Mouse (Mus musculus): ENCODE data around the gene Rai14. TPM values are rescaled to one million over a fixed set of nuclear protein-coding genes. Genes with fewer than 3 reads are reported as not detected.

Gene Rai14
- 1 to 10 TPM in 2 of 3 experiments, under 1 TPM in 1; 0.56 to 6.8 (median 1.9) TPM for polyA plus RNA-seq (2017; shearing (Covaris generic))

DNA sequence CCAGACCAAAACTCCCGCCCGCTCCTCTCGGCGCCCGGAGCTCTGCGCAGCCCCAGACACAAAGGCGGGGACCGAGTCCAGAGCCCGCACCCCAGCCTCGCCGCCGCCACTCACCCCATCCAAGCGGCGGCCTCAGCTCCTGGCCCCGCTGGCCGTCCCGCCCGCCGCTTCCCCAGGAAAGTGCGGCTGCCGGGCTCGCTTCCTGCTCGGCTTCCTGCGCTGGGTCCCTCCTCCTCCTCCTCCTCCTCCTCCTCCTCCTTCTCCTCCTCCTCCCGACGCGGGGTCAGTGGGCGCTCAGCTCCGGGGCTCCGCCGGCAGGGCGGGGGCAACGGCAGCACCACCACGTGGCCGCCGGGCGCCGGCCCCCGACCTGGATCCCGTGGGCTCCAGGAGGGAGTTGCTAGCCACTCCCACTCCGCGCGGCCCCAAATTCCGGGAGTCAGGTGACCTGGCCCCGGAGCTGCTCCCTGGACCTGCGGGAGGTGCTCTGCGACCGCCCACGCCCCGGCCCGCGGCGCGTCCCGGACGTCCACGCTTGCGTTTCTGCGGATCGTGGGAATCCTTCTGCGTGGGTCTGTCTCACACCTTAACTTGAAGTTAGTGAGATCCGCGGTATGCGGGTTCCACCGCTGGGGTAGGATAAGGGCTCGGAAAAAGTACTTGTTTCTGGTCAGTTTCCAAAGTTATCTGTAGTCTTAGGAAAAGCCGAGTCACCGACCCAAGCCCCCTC, at the start of gene Rai14:
Gene Rai14 (minus strand): TSS at position 216 of the 730 bp plus-strand sequence.
- ATAC-seq: peak; percentile 49

DNA sequence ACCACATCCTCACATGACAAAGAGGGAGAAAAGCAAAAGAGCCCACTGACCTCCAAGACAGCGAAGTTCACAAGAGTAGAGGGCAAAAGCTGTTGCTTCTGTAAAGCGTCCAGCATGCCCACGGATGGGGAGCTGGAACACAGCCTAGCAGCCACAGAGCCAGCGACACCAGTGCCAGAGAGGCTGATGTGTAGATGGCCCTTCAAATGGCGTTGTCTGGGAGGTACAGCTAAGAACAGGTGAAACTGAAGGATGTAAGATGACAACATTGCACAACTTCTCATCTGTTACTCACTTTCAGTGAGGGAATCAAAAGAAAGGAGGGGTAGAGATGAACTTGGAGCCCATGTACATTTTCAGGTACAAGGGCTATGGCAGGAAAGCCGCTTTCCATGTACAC, 47.0 kb upstream of the Rai14 start:
- no peak for ATAC-seq

DNA sequence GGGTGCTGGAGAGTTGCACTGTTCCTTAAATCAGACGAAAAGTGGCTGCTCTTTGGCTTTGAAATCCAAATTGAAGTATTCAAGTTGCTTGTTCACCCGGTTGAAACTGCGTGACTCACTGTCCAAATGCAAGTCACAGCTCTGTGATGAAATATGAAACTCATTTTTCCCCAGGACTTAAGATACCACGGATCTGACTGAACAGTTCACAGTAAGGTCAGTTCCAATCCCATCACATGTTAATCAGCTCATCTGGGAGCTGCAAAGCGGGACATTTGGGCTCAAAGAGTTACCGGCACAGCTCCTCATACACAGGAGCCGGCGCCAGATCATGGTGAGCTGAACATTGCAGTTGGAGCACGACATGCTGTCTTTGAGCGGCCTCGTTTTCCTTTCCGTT, 45.6 kb upstream of the Rai14 start:
- no peak for ATAC-seq

DNA sequence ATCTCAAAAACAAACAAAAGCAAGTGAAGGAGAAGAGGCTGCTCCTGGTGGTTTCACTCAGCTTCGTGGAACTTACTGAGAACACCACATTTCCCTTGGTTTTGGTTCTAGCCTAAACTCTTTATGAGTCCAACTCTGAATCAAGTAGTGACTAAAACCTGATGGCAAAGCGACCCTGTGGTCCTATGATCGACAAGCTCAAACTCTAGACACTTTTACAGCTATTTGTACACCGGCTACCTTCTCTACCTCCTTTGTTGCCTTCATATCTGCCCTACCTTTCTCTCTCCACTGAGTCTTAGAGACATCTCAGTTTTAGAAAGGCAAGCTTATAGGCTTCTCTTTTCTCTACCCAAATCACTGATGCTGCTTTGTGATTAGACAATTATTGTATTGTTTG, 45.0 kb upstream of the Rai14 start:
- ATAC-seq: no peak

DNA sequence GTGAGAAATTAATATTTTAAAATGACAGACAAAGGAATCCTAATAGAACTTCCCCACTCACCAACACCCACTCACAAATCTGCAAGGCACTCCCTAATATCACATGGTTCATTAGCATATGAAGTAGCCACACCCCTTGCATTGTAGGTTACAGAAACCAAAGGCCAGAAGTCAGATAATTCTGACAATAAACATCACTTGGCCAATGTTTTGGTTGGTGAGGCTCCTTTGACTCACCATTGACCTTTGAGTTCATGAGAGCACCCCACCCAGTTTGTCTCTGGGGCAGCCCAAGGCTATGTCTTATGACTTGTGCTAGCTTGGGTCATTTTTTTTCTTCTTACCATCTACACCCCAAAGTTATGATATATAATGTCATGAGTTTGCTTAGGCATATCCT, 44.4 kb upstream of the Rai14 start:
- no peak for ATAC-seq

DNA sequence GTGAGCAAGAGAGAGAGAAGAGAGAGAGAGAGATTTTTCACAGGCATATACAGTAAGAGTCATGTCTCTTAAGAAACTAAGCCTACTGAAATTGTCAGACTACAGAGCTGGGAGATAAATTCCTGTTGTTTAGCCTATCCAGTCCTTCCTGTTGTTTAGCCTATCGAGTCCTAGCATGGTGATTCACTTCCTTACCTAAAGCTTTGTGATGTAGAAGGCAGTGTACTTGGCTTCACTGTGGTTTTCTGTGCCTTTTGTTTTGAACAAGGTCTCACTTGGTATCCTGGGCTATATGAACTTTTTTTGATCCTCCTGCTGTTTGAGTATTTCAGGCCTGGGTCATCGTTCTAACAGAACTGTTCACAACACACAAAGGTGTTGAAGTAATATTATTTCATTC, 36.7 kb upstream of the Rai14 start:
- ATAC-seq: no peak

DNA sequence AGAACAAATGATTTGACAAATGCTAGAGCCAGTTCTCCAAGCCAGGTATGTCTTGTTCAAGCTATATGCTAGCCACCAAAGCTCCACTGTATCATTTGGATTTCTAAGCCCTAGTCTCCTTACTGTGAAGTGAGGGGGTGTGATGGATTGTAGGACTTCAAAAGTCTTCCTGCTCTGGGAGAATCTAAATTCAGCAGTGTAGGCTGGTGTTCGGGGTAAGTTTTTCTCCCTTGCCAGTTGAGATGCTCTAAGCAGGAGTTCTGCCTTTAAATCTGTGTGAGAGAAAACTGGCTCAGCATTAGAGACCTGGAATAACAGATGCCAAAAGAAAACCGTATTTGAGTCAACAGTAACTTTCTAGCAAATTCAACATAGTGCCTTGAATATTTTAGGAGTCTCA, 35.9 kb upstream of the Rai14 start:
- no peak for ATAC-seq

DNA sequence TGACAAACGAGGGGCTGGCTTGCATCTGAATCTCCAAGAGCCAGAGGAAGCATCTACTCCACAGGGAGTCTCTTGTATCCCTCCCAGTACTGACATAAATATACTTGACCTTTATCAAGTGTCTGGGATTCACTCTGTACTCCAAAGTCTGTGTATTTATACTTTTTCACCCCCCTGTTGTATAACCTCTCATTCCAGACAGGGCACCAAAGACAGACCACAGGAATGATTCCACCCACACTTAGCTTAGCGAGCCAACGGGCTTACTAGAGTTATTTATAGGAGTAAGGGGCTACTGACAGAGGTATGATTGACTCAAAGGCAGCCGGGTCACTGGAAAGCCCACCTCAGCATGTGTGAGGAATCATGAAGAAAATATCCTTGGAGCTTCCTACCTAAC, 35.3 kb upstream of the Rai14 start:
- no peak for ATAC-seq

DNA sequence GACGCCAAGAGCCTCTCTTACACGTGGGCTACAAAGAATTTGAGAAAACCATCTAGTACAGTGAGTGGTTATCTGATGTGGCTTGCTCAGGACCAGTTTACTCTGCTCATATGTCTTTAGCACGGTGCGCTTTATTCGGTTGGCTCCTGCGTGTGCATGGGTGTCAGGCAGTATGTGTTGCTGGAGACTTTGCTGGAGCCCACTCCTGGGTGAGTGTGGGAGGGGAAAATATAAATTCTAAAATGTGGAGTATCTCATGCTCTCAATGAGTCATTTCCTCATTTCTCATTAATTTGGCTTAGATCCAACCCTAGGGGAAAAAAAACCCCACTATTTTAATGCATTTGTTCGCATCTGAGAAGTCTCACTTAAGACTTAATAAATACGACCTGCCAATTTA, 33.2 kb upstream of the Rai14 start:
- ATAC-seq: peak; percentile 28

DNA sequence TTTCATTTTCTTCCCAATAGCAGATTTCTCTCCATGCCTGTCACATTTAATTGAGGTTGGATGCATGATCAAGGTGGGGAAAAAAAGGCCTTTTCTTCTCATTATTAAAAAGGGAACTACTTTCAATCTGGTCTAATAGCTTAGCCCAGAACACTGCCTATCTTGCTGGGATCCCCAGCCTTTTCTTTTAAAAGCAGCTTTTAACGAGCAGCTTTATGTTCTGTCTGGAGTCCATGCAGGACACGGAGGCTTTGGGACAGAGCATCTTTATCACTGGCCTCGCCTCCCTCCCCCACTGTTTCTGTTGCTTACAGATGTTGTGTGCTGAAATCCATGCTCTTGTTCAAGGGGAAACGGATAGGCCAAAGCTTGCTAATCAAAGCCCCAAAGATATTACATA, 32.8 kb upstream of the Rai14 start:
- ATAC-seq: no peak

DNA sequence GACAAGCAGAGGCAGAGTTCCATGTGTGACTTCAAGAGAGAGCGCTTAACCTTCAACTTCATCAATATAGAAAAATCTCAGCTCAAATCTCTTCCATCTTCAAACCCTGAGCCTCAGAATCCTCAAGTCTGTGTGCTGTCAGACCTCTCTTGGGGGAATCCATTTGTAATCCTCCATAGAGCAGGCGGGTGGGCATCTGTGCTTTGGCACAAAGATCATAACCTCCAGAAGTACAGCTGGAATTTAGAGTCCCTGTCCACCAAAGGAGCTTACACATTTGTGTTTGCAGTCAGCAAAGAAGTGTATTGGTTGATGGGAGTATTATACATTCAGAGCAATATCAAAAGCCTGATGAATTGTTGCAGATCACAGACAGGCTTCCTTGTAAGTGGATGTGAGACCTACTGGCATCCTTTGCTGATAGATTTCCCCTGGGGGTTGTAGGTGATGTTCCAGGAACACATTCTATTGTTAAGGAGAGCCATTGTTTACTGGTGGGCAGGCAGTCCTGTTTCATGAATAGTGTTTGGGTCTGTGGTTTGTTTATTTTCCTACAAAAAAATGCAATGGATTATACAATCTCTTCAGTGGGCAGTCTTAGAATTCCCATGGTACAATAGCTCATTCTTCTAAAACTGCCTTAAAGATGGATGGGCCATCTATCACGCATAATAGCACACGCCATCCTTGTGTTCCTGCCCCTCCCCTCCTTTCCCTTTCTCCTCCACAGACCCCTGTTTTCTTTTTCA, 32.1 kb upstream of the Rai14 start:
- no peak for ATAC-seq

DNA sequence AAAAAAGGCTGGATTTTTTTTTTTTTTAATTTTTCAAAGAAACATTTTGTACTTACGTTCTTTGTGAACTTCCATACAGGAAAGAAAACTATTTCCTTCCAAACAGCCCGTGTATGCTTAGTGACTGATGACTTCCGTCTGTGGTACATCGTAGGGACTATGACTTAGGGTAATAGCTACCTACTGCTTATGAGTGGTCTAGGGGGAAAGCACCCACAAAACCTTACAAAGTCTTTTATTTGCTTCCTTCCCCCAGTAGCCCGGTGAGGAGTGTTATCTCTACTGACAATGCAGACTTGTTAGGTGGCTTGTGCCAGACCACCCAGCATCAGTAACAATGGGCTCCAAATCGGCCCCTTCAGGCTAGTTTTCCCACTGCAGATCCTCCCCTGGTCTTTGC, 28.0 kb upstream of the Rai14 start:
- ATAC-seq: no peak

DNA sequence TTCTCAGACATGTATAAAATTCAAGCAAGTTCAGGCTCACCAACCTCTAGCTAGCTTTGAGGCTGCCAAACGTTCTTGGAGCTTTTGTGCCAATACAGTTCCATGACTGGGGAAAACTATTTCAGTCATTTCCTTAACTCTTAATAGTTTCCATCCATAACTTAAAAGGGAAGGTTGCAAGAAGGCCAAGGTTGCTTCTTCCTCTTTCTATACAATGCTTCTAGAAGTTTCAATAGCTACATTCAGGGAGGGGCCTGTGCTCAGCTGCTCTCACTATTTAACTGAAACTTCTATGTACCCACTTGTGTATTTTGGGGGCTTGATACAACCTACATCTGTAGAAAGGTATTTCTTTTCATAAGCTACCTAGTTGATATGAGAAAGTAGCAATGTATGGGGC, 24.9 kb upstream of the Rai14 start:
- ATAC-seq: no peak

DNA sequence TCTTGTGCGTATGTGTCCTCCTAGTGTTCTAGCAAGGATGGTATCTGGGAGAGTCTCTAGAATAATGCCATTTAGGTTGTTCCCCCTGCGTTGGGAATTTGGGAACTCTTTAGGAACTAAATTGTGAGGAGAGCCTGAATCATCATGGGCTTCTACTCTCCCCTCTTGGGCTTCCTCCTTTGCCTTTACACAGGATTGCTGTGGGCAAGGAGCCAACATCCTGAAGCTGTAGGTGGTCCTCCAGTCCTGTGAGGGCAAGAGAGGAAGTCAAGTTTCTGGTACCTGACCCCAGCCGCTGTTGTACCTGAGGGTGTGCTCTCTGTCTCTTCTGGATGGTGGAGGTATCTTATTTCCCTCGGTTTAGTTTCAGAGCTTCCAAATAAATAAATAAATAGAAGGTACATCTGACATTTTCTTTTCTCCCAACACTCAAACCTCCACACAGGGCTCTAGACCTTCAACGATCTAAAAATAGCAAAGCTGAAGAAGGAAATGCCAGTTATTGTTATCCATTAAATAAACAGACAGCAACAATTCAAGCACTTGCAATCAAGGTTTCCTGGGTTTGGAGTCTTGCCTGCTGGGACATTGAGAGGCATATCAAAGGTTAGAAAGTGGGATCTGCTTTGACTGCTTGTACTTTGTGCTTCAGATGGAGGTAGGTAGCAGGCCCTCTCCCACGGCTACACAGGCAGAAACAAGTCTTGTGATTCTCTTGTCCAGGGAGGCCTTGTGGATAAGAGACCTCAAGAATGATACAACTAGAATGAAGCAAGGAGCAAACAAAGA, 24.1 kb upstream of the Rai14 start:
- no peak for ATAC-seq

DNA sequence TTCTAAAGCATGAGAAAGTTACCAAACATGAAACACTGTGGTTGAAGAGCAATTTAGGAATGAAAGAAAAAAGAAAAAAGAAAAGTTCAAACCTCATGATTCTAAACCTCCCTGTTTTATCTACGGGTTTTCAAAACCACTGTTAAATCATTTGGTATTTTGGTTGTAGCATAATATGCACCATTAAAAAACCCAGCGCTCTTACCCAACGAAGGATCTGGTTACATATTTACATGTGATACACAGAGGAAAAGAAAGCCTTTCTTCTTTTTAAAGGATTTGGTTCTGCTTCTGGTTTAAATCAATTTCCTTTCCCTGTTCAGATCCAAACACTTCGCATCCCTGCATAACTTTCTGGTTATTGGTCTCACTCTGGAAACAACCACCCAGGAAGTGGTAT, 21.5 kb upstream of the Rai14 start:
- no peak for ATAC-seq

DNA sequence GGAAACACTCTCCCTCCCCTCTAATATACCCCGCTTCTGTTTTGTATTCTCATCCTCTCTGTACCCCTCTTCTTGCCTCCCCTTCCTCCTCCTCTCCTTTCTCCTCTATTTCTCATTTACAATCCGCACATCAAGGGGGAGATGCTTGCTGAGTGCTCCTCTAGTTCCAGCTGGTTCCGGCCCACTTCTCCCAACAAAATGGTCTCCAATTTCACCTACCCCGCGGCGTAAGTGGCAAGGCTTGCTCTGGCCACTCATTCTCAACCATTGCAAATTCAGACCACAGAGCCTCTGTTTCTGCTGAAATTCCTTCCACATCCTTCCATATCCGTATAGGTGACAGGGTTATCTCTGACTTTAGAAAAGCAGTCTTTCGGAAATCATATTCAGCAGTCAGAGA, 20.8 kb upstream of the Rai14 start:
- no peak for ATAC-seq

DNA sequence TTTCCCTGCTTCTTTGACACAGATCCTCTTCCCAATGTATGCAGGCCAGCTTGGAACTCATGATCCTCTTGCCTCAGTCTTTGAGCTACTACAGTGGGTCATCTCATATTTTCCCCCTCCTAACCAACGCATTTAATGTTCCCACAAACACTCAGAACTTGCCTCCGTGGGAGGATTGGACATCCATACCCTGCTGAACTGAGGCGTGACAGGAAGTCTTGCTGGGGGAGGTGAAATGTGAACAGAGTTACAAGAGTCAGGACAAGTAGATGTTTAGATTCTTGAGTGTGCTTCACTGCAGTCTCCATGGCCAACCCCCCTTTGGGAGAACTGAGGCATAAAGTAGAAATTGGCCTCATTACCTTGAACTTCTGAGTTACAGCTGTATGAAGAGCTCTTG, 17.0 kb upstream of the Rai14 start:
- ATAC-seq: no peak

DNA sequence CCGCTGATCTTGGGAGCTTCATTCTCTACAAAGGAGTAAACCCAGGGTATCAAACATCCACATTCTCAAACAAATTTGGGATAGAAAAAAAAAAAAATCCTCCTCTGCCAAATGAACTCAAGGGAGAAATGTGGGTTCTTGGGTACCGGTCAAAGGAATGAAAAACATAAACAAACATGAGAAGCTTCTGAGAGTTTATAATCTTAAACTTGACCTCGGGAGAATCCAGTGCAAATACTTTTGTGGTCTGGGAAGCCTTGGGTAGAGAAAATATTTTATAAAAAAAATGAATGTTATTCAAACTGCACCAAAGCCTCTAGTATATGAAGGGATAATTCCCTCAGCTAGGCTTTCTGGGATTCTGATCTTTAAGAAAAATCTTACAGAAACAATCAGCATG, 11.8 kb upstream of the Rai14 start:
- no peak for ATAC-seq

DNA sequence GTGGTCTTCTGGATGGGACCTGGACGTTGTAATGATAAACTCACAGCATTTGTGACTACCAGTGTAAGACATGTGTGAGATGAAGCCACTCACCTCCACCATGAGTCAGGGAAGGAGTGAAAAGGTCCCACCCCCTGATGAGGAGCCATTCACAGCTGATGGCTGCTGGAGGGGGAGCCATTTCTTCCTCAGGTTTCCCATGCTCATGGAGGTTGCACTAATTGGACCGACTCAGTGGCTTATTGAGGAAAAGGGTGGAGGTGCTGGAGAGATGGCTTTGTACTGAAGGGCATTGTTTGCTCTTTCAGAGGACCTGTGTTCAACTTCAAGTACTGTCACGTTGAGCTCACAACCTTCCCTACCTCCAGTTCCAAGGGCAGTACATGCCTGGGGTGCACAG, 10.4 kb upstream of the Rai14 start:
- no peak for ATAC-seq

DNA sequence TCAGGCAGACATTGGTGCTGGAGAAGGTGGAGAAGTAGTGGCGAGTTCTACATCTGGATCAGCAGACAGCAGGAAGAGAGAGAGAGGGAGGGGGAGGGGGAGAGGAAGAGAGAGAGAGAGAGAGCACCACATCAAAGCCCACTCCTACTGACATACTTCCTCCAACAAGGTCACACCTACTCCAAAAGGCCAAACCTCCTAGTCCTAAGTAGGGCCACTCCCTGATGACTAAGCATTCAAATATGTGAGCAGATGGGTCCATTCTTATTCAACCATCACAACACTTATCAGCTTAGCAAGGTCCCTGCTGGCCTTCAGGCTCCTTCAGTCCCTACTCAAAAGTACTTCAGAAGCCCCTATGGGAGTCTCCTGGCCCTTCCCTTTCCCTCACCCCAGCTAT, 9.1 kb upstream of the Rai14 start:
- ATAC-seq: peak; percentile 93

DNA sequence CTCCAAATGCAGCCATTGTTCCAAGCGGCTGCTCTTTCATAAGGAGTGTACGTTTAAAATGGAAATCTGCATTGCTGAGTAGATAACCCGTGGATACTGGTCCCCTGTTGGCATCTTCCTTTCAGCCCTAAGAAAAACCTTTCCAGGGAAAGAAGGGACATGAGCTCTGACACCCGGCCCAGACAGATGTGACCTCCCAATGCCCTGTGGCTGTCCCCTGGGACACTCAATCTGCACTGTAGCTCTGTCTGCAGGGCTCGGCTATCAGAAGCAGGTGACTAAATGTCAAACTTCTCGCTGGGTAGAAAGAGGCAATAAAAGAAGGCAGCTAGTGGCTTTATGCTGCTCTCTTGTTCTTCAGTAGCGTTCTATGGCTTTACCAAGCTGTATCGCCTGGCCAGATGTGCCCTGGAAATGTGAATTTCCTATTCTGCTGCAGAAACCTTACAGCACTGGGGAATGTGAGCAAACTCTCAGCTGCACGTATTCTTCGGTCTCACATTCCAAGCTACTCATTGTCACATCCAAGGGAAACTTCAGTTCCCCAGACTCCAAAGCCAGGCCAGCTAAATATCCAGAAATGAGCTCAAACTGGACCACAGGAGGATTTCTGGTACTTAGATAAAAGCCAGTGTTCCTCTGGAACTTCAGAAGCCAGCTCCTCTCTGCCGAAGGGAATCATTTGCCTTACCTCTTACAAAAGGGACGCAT, 8.4 kb upstream of the Rai14 start:
- no peak for ATAC-seq

DNA sequence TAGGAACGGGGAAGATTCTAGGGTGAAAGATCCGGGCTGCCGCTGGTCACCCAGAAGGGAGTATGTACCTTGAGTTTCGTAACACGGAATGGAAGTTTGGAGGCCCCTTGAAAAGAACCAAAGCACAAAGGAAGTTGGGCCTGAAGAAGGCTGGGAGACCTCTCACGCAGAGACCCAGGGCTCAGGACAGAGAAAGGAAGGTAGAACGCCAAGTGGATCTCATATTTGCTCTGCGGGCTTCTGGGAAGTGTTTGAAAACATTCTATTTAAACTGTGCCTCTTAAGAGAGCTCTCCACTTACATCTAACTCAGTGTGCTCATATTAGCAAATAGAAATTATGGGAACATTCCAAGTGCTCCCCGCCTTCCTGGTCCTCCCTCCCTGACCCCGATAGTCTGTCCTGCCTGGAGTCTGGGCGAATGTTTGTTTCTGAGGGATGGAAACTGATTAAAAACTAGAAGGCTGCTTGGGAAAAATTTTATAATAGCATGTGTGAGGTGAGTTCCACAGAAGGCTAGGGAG, 6.9 kb upstream of the Rai14 start:
- ATAC-seq: no peak

DNA sequence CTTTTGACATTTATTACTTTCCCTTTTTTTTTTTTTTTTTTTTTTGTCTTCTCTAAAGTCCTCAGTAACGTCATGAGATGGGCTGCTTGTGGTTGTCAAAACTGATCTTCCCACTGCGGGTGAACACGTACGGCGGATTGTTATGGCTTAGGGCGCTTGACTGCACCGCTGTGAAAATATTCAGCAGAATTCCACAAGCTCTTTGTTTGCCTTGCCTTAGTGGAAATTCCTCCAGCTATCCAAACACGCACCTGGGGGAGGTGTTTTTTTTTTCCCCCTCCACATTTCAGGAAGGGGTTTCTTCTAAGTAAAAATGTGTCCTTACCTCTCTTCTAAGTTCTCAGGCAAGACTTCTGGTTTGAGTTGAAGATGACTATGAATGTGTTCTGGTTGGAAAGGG, 6.2 kb upstream of the Rai14 start:
- no peak for ATAC-seq

Measured in inflammation-experienced regulatory T-cells, adult 6 months (primary cell).